Mouse (Mus musculus): ENCODE data around the gene Myo5a.
A peak's percentile ranks its signal among the peaks of the same experiment; 100 is the strongest.

Gene Myo5a

DNA sequence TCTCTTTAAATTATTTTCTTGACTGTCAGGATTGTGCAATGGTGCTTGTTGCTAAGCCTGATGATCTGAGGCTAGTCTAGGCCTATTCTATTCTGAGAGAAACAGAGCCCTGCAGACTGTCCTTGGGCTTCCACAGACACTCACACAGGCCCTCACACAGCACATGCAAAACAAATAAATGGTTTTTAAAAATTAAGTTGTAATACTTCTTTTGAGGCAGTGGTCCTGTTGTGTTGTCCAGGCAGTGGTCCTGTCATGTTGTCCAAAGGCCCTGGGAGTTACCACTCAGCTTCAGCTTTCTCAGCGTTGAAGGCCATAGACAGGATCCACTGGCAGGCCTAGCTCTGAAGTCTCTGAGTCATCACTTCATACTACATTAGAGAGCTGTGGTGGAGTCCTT is 130.7 kb downstream of the Myo5a start:
- DNase-seq (ENCODE audit: low read depth) = no peak

DNA sequence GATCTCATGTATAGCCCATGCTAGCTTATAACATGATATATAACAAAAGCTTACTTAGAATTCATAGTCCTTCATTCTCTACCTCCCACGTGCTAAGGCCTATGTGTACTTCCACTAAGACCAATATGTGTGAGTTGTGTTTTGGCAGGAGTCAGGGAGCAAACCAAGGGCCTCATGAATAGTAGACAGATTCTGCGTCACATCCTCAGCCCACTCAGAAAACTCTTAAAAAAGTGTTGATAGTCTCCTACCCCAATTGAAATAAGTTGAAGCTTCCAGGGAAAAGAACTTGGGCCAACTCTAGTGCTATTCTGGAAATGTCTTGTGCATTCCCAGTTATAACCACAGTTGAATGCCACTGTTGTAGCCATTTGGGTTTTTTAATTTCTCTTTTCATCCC is 131.2 kb downstream of the Myo5a start:
- DNase-seq (ENCODE audit: low read depth) = no peak

DNA sequence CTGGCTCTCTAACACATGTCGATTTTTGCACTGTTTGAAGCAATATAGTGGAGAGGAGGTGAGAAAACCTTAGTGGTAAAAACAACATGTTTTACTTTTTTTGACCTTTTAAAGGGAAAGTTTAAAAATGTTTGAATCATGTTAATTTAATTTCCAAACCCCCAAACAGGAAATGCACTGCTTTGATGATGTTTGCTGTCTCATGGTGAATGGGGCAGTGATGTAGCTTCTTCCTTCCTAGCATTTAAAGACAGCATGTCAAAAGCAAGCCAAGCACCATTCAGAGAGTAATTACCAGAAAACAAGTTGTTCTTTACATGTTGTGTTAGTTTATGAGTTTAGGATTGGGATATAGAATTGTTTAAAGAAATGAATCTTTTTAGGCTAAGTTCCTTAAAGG is 138.4 kb downstream of the Myo5a start:
- peak; percentile 10 for DNase-seq (ENCODE audit: low read depth)

DNA sequence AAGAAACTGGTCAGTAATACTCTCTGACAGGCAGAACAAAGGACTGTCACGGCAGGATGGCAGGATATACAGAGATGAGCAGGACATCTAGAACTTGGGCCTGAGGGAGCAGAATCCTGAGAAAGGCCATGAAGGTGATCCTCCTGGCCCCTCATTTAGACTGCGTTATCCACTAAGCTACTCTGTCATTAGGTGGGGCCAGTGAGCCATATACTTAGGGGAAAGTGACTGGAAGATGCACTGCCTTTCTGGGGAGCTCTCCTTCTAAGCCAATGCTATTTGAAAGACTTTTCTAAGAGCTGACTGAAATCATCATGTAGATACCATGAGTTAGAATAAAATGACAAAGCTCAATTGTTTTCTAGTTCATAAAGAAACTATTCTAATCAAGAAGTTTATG is 139.5 kb downstream of the Myo5a start:
- no peak for DNase-seq (ENCODE audit: low read depth)

DNA sequence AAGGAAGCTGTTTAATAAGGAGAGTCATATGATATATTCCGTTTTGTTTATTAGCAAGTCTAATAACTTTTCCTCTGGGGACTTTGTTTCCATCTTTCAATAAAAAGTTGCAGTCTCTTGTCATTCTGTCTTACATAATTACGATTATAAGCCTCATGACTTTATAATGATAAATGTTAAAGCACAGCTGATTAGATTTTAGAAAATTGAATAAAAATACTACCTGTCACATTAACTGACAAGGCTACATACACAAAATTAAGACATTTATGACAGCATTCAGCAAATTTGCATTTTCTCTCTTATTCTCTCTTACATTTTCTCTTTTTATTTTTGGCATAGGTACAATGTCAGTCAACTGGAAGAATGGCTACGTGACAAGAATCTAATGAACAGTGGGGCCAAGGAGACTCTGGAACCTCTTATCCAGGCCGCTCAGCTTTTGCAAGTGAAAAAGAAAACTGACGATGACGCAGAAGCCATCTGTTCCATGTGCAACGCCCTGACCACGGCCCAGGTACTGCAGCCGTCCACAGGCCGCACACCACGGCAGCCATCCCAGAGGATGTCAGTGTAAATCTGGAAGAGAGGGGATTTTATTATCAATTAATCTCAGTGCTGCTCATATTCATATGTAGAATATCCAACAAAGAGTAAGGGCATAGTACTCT is 144.1 kb downstream of the Myo5a start:
- no peak for DNase-seq (ENCODE audit: low read depth)

DNA sequence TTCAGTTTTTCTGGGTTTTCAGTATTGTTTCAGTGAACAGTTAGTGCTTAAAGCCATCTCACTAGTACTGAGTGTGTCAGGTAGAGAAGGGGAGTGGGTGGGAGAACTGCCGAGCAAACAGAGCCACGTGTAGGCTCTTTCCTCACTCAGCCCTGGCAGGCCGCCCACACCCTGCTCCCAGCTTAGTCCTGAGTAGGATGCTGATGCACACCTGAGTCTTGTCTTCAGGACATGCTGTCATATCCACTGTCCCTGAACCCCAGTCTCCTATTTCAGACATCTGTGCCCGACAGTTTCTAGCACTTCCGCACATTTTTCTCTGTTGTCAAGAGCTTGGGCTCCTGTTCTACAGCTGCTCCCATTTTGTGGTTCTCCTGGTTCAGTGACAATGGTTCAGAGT is 149.1 kb downstream of the Myo5a start:
- DNase-seq (ENCODE audit: low read depth) = no peak

DNA sequence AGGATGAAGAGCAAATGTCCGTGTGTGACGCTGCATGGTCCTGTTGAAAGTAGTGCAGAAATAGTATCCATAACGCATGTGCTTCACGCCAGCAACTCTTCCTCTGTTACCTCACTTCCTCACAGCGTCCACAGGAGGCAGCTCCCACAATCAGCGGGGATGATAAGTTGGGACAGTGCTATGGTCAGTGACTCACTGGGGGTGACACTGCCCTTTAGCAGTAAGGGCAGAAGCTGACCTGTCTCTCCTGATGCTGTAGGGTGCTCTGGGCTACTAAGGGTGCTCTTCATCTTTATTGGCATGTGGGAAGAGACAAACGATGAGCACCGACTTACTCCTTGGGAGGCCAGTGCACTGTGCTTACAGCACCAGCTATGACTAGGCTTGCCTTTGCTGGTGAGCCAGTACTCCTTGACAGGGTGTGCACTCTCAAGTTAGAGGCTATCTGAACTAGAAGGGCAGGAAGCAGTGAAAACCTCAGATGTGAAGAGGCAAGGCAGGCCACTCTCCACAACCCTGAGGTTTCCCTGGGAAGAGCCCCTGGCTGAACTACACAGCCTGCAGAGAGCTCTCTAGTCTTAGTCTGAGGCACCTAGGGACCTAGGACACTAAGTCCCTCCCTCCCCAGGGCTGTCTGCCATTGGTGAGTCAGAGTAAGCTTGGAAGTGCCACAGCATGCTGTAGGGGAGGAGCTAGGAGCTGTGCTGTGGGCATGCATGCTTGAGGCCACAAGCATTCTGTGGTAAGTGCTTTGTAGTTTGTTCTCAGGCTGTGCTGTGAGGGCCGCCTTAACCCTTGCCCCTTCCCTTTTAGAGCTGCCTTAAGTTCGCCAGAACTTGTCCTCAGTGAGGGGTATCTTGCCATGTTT is 150.8 kb downstream of the Myo5a start:
- peak; percentile 14 for DNase-seq (ENCODE audit: low read depth)

DNA sequence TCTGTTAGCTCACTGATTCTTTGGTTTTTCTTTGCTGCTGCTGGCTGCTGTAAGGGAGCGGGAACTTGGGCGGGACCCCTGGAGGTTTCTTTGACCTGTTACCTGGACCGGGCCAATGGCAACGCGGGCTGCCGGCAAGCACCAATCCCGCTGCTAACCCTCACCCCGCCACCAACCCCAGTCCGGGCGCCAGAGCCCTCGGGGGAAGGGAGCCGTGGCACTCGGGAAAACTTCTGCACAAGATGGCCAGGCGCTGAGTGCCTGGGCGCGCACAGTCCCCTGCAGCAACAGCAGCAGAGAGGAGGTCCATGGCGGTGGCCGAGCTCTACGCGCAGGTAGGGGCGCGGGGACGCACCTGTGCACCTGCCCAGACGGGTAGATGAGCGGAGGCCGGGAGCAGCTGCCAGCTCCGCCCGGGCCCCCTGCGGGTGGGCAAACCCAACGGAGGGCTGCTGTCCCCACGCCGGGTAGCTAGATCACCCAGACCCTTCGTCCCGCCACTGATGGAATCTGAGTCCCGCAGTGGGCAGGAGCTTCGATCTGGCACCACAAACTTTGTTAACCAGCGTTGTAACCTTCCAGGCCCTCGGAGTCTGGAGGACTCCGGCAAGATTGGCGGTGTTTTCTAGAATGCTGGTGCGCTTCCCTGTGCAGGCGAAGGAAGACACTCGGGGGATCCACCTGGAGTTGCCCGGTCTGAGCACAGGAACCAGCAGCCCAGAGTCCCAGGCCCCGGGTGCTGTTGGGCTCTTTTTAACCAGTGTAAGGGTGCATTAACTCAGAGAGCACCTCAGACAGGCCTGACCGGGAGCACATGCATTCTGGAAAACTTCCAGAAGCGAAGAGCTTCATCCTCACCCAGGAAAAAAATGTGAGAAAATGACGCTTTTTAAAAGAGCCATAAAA is 161.3 kb downstream of the Myo5a start, which contains the start of gene Myo5c:
Gene Myo5c (plus strand): TSS at position 180 of the 906 bp plus-strand sequence.
- DNase-seq (ENCODE audit: low read depth) = no peak

DNA sequence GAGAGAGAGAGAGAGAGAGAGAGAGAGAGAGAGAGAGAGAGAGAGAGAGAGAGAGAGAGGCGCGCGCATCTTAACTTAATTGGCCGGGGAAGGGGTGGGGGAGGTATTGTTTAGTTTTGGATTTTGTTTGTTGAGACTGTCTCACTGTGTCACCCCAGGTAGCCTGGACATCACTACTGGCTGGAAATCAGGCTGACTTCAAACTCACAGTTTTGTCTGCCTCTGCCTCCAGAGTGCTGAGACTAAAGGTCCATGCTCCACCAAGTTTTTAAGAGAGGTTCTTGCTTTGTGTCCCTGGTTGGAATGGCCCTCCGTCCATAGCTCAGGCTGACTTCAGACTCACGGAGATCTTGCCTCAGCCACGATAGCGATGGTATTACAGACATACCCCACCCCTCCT is 162.0 kb downstream of the Myo5a start:
- no peak for DNase-seq (ENCODE audit: low read depth)

DNA sequence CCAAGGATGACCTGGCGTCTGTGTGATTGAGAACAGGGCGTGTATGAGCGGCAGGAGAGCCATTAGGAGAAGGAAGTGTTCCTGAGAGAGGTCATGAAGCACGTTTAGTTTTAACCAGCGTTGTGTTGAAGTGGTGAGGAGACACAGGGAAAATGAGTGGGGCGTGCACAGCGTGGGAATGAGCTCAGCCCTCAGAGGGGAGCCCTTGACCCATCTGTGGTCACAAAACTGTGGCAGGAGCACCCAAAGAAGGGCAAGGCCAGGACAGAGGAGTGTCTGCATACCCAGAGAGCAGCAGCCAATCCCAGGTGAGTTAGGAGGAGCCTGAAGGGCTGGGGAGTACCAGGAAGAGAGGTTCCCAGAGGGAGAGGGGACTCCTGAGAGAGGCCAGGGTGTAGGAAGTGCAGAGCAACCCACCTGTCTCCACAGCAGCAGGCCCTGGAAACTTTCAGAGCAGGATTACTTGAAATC is 163.5 kb downstream of the Myo5a start:
- DNase-seq (ENCODE audit: low read depth) = no peak

DNA sequence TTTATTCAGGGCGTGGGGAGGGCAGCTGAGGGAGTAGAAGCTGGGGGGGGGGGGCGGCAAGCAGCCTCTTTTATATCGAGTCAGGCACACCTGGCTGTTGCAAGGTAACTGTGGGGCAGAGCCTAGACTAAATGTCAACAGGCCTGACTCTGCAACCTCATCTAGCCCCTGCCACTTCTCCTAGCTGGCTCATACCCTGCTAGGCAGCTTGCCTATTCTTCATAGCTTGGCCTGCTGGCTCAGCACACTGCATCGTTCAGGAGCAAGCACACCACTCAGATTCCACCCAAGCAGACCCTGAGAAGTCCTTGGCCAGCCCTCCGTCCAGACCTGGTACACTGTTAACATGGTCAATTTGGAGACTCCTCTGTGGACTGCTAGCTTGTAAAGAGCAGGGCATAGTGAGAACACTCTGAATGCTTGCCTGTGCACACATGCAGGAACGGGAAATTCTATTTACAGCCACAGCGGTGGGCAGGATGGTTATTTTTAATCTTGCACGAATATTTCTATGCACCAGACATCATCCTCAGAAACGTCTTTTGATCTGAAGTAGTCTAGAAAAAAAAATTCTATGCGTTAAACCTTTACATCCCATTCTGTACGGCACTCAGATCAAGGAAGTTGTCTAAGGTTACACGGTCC is 164.3 kb downstream of the Myo5a start:
- no peak for DNase-seq (ENCODE audit: low read depth)

DNA sequence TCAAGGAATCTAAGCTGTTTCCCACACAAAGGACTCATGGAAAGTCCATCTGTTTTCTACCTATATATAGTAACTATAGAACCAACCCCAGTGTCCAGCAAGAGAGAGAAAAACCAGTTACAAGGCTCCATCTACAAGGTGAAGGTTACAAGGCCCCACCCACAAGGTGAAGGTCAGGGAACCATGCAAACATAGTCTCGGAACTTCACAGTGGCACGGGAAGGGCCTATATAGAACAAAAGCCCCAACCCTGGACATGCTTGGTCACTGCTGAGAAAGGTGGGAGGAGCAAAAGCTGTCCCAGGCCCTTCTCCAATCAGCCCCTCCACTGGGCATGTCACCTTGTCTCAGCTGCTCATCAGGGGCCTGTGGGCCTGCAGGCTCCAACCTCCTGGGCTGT is 164.9 kb downstream of the Myo5a start:
- DNase-seq (ENCODE audit: low read depth) = no peak

DNA sequence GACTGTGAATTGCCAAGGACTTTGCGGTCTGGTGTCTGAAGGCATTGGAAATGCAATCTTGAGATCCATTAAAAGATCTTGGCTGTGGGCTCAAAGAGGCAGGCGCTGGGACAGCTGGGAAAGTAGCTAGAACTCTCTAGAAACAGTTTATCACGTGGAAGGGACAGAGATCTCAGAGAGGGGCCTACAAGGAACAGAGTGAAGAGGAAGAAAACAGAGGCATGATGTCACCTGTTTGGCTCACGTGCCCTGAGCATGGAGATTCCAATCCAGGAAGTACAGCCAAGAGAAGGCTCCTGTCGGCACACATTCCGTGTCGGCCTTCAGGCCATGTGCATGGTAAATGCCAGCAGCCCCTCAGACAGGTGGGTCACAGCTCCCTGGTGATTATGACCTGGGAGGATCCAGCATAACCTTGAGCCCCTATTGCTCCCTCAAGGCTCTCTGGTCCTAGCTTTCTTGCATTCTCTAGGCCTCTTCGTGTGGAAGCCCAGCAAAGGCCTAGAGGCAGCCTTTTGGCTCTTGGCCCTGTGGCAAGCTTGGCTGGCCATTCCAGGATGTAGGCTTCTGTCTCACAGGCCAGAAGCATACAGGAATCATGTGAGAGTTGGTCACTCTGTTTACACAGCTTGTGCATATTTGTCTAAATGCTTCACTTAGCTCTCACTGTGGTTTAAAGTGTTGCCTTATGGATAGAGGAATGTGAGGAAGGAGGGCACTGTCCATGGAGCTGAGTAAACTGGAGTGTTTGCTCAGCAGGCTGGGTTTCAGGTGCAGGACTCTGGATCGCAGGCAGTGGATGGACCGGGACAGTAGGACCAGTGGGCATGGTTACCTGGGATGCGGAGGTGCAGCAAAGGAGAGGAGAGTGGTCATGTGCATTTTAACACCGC is 165.8 kb downstream of the Myo5a start:
- DNase-seq (ENCODE audit: low read depth) = no peak

DNA sequence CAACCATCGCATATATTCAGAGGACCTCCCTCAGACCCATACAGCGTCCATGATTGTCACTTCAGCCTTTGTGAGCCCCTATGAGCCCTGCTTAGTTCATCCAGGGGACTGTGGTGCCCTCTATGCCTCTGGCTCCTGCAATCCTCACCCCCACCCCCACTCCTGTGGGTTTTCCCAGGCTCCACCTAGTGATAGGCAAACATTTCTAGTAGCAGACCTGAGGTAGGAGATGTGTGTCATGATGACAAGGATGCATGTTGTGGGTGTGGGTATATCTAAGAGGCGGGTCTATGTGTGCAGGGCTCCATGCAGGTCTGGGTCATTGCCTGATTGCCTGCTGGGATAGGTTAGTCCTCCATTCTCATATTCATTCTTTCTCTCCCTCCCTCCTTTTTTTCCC is 167.4 kb downstream of the Myo5a start:
- DNase-seq (ENCODE audit: low read depth) = no peak

DNA sequence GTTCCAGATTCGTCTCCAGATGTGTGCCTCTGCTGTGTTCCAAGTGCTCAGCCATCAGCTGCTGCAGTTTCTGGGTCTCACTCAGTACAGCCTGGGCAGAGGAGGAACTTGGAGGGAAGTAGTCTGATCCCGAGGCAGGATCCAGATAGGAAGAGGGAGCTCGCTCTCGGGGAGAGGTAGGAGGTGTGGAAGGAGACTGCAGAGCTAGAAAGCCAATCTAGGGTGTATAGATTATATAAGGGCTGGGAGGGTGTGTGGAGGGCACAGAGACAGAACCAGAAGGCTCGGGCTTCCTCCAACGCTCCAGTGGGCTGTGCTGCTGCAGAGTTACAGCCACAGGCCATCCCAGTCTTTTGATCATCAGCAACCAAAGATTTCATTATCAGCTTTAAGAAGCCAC is 172.2 kb downstream of the Myo5a start:
- DNase-seq (ENCODE audit: low read depth) = no peak

DNA sequence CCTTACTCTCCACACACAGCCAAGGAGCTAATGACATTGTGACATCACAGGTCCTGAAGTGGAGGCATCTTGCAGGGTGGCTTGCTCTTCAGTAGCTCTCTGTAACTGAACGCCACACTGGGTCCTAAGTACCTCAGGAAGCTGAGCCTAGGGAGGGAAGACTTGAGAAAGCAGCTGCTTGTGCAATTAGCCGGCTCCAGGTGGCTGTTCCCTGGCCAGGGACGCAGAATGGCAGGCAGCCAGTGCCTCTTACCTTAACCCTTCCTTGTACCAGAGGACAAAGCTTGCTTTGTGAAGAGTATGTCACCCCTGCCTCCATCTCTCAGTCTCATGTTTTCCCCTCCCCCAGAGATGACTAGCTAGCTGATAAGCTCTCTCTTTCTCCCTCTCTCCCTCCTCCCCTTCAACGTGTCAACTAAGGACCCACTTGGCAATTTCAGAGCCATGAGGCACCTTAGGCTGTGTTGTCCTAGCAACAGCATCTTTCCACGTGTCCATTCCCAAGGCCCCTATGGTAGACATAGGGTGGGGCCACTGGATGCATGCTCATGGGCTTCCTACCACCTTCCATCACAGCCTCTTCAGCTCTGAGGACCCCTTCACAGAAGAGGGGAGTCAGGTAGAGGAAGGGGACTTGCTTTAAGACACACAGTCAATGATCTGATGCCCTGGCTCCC is 173.1 kb downstream of the Myo5a start:
- no peak for DNase-seq (ENCODE audit: low read depth)

DNA sequence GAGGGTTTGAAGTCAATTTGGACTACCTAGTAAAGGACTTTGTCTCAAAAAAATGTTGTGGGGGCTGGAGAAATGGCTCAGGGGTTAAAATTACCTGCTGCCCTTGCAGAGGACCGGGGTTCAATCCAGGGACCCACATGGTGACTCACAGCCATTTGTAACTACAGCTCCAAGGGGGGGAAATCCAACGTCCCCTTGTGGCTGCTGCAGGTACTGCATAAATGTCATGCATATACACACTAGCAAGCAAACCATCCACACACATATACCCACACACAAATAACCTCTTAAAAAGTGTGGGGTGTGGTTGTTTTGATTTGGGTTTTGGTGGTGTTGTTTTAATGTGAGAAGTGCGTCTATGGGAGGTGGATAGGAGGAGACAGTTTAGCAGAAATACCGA is 173.7 kb downstream of the Myo5a start:
- DNase-seq (ENCODE audit: low read depth) = peak; percentile 28

DNA sequence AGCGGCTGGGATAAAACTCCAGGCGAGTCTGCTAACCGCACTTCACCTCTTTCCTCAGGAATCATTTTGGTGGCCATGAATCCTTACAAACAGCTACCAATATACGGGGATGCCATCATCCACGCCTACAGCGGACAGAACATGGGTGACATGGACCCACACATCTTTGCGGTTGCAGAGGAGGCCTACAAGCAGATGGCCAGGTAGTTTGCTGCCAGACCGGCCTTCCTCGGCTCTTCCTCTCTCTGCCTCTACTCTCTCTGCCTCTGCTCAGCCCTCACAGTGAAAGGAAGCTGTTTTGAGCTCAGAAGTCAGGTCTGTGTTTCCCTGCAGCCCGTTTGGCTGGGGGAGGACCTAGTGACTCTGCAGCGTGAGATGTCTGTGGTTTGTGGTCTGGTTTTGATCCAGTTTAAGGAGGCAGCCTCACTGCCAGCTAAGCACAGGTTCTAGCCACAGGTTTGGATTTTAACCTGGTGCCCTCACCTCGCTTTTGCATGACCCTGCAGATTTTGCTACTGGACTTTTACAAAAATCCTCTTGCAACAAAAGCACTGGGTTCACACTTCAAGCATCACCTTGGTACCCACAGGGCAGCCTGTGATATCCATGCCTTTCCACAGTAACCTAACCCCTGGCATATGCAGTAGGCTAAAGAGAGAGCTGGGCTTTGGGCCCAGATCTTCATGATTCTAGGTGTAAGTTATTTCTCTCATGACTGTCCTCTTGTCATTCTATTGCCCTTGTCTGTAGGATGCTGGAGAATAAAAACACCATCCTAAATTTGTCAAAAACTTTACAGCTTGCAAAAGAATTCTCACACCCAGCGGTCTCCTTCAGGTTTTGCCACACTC is 175.5 kb downstream of the Myo5a start:
- DNase-seq (ENCODE audit: low read depth) = peak; percentile 37

DNA sequence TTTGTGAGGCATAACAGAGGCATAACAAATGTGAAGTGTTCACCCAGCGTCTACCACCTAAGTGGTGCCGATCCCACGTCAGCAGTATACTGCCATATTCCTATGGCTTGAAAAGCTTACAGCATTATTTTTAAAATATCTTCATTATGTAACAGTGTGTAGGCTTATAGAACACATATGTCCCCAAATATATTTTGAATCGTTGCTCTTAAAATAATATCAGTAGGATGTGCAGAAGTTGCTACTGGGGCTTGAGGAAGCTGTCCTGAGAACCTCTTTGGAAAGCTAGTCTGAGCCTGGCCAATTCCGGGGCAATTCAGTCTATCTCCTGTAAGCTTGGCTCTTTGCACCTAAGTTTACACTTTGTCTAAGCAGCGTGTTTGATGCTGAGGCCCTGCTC is 177.1 kb downstream of the Myo5a start:
- DNase-seq (ENCODE audit: low read depth) = no peak
